Mouse (Mus musculus): ENCODE data around the gene Tmem171.

Gene Tmem171

DNA sequence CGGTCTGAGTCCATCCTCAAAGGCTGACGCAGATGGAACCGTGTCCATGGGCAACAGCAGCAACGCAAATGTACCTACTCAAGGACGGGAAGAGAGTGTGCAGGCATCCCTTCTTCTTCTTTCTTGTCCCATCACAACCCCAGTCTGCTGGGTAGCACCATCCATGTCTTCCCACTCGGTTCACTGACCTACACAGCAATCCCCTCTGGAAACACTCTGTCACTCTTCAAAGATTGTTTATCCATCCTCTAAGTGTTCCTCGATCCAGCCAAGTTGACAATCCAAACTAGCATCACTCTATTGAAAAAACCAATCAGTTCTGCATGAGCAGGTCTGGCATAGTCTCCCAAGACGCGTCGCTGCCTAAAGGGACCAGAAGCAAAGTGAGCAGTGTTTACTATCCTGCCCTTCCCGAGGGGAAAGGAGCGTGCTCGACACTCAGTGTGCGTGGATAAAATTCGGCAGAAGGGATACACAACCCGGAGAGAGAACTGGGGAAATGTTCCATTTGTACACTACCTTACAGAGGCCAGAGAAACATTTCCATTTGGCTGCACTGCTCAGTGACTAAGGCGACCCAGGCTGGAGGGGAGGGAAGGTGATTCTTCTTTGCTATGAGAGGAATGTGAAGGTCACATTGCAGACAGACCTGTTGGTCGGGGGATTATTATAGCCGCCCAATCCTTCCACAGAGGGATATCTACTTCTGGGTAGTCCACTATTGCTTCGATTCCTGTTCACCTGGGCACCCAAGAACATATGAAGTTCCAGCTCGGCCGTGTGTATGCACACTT lies 46.7 kb downstream of the Tmem171 start:
- CTCF ChIA-PET: no interaction called here

DNA sequence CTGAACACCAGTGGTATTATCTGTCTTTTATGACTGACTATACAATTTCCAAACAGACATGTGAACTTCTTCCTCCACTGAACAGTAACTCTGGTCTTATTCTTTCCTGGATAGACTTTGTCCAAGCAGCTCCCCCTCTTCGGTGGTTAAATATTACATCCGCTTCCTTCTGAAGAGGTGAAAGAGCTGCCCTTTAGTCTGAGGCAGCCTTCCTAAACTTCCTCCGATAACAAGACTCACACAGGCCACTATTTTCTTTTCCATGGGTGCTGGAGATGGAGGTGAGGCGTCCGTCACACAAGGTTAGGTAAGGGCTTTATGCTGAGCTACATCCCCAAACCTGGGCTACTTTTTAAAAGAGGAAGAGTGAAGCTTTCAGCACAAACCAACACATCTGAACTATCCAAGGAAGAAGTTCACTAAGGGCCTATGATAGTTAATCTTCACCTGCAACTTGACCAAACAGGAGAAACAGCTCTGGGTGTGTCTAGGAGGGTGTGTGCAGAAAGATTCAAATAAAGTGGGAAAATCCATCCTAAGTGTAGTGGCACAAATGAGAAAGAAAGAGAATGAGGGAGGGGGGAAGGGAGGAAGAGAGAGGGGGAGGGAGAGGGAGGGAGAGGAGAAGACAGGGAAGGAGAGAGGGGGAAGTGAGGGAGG lies 56.0 kb downstream of the Tmem171 start:
- CTCF ChIA-PET: no interaction called here

GRCm38 (mm10) chr13:98637145-98637544 lies 57.5 kb downstream of the Tmem171 start, which contains the start of gene Tmem174:
Gene Tmem174 (minus strand): TSS chr13:98637410.
- CTCF ChIA-PET: no interaction called here

GRCm38 (mm10) chr13:98636571-98636970 lies 58.1 kb downstream of the Tmem171 start:
- CTCF ChIA-PET: no interaction called here
